Mouse (Mus musculus) embryonic facial prominence, embryonic 13.5 days (tissue): ENCODE results near the gene Fxyd1. TPM values are rescaled to one million over a fixed set of nuclear protein-coding genes. Genes with fewer than 3 reads are reported as not detected.
A peak's percentile ranks its signal among the peaks of the same experiment; 100 is the strongest.

ENCODE experiments used
- ATAC-seq: fragments of 200-750 bp; cut with Nextera tagmentation; 2 replicates; pipeline ENCODE4 v1.8.0; 2017; ENCODE audit warnings: low read depth; ENCODE audit not compliant: insufficient number of reproducible peaks, insufficient read depth, low FRiP score, low TSS enrichment
- H3K27ac ChIP-seq: fragments of 300-500 bp; sonication (generic); 2 replicates; pipeline ENCODE4 v1.5.1; 2015; ENCODE audit warnings: moderate library complexity, mild to moderate bottlenecking, inconsistent platforms
- H3K27me3 ChIP-seq: fragments of 300-500 bp; sonication (generic); 2 replicates; pipeline ENCODE4 v1.6.1; 2015; ENCODE audit warnings: mild to moderate bottlenecking, inconsistent platforms
- H3K36me3 ChIP-seq: fragments of 300-500 bp; sonication (generic); 2 replicates; pipeline ENCODE4 v1.6.1; 2015; ENCODE audit warnings: mild to moderate bottlenecking, inconsistent platforms
- H3K4me1 ChIP-seq: fragments of 300-500 bp; sonication (generic); 2 replicates; pipeline ENCODE4 v1.6.1; 2015; ENCODE audit warnings: inconsistent platforms
- H3K4me2 ChIP-seq: fragments of 300-500 bp; sonication (generic); 2 replicates; pipeline ENCODE4 v1.6.1; 2015; ENCODE audit warnings: moderate library complexity, mild to moderate bottlenecking, inconsistent platforms
- H3K4me3 ChIP-seq: fragments of 300-500 bp; sonication (generic); 2 replicates; pipeline ENCODE4 v1.5.1; 2015; ENCODE audit warnings: mild to moderate bottlenecking, inconsistent platforms
- H3K9ac ChIP-seq: fragments of 300-500 bp; sonication (generic); 2 replicates; pipeline ENCODE4 v1.6.1; 2015; ENCODE audit warnings: mild to moderate bottlenecking, inconsistent platforms
- H3K9me3 ChIP-seq: fragments of 300-500 bp; sonication (generic); 2 replicates; pipeline ENCODE4 v1.6.1; 2016; ENCODE audit warnings: inconsistent platforms
- WGBS: fragments of 180-500 bp; shearing (Covaris S2); methylation state at CpG from one replicate; pipeline ENCODE4 v1.1.7; 2015; ENCODE audit warnings: mixed read lengths; 5-methylcytosine and 5-hydroxymethylcytosine counted together
- polyA plus RNA-seq: library from polyadenylated mRNA; unstranded; fragments of >200 nt; fragmentation: Nextera tagmentation; extraction: Ambion mirVana; gene quantifications from 2 replicates; pipeline ENCODE4 v1.2.1, GENCODE M21; 2015

The Fxyd1 gene
- polyA plus RNA-seq, 1 experiment from 2014 or later = 50.0 TPM

- Histone ChIP-seq H3K9ac (no peak overlapping the region), H3K9me3 (no peaks in the 10 kb centered on the region), H3K36me3 (no peaks in the 10 kb centered on the region), H3K4me2 (no peak overlapping the region), H3K4me1 (peaks cover 30% of the 10 kb centered on the region), H3K27me3 (peaks cover 13% of the 10 kb centered on the region), H3K27ac (no peak overlapping the region), H3K4me3 (no peak overlapping the region)
- ATAC-seq = no peak
- 81% methylated on average over 6 of the region's 6 CpGs for WGBS
These were observed 1.2 kb upstream of the Fxyd1 start for GRCm38 (mm10) chr7:31058211-31058610.

- H3K4me1 ChIP-seq = peaks cover 35% of the 10 kb centered on the region
- H3K27me3 ChIP-seq = peaks cover 18% of the 10 kb centered on the region
- 71% methylated on average over 5 of the region's 5 CpGs for WGBS
- no peak overlapping the region for H3K4me2 ChIP-seq
- no peak overlapping the region for H3K4me3 ChIP-seq
- ATAC-seq = no peak
- no peaks in the 10 kb centered on the region for H3K36me3 ChIP-seq
- H3K9ac ChIP-seq = no peak overlapping the region
- H3K27ac ChIP-seq = no peak overlapping the region
- H3K9me3 ChIP-seq = no peaks in the 10 kb centered on the region
These were observed 731 bp upstream of the Fxyd1 start for GRCm38 (mm10) chr7:31057730-31058129.

GRCm38 (mm10) chr7:31056448-31056847 lies 551 bp downstream of the Fxyd1 start:
- WGBS = 67% methylated on average over 7 of the region's 7 CpGs
- Histone ChIP-seq H3K4me3 (no peak overlapping the region), H3K9me3 (no peaks in the 10 kb centered on the region), H3K27me3 (peaks cover 31% of the 10 kb centered on the region), H3K4me1 (peaks cover 48% of the 10 kb centered on the region), H3K36me3 (no peaks in the 10 kb centered on the region), H3K9ac (no peak overlapping the region), H3K4me2 (no peak overlapping the region), H3K27ac (no peak overlapping the region)
- ATAC-seq = no peak

- H3K4me1 ChIP-seq = peaks cover 53% of the 10 kb centered on the region
- ATAC-seq = no peak
These were observed 1.1 kb downstream of the Fxyd1 start for GRCm38 (mm10) chr7:31055883-31056282.

GRCm38 (mm10) chr7:31055354-31055824 lies 1.6 kb downstream of the Fxyd1 start:
- peaks cover 41% of the 10 kb centered on the region for H3K27me3 ChIP-seq
- peak; percentile 71 for ATAC-seq
- peak overlapping the region; percentile 59 for H3K4me2 ChIP-seq
- H3K36me3 ChIP-seq = no peaks in the 10 kb centered on the region
- H3K9me3 ChIP-seq = no peaks in the 10 kb centered on the region
- peak overlapping the region; percentile 72; the same call in 1 of the 2 replicates for H3K27ac ChIP-seq
- H3K4me1 ChIP-seq = peaks cover 58% of the 10 kb centered on the region
- H3K9ac ChIP-seq = peak overlapping the region; percentile 52
- WGBS = 8% methylated on average over 10 of the region's 10 CpGs
- H3K4me3 ChIP-seq = peak overlapping the region; percentile 29

More at GRCm38 (mm10) chr7:31055883-31056282, 1.1 kb downstream of the Fxyd1 start:
- H3K36me3 ChIP-seq = no peaks in the 10 kb centered on the region
- H3K27me3 ChIP-seq = peaks cover 36% of the 10 kb centered on the region
- no peak overlapping the region for H3K9ac ChIP-seq
- H3K4me3 ChIP-seq = no peak overlapping the region
- no peaks in the 10 kb centered on the region for H3K9me3 ChIP-seq
- peak overlapping the region; percentile 72 for H3K27ac ChIP-seq
- H3K4me2 ChIP-seq = peak overlapping the region; percentile 59; the same call in 1 of the 2 replicates
- 27% methylated on average over 3 of the region's 4 CpGs for WGBS

- Histone ChIP-seq H3K4me2 (peak overlapping the region; percentile 59), H3K9ac (peak overlapping the region; percentile 52), H3K4me1 (peaks cover 64% of the 10 kb centered on the region), H3K27me3 (peaks cover 47% of the 10 kb centered on the region), H3K27ac (peak overlapping the region; percentile 72; the same call in 1 of the 2 replicates), H3K9me3 (no peaks in the 10 kb centered on the region), H3K4me3 (peak overlapping the region; percentile 29), H3K36me3 (no peaks in the 10 kb centered on the region)
- ATAC-seq = no peak
- 46% methylated on average over 11 of the region's 11 CpGs for WGBS
These were observed 2.2 kb downstream of the Fxyd1 start for GRCm38 (mm10) chr7:31054661-31055320.

GRCm38 (mm10) chr7:31053882-31054447 lies 3.0 kb downstream of the Fxyd1 start:
- Histone ChIP-seq H3K9me3 (no peaks in the 10 kb centered on the region), H3K36me3 (no peaks in the 10 kb centered on the region), H3K4me3 (no peak overlapping the region), H3K27ac (no peak overlapping the region), H3K4me2 (peak overlapping the region; percentile 59; the same call in 1 of the 2 replicates), H3K9ac (no peak overlapping the region), H3K4me1 (peaks cover 72% of the 10 kb centered on the region), H3K27me3 (peaks cover 55% of the 10 kb centered on the region)
- ATAC-seq = no peak
- 26% methylated on average over 10 of the region's 10 CpGs for WGBS

GRCm38 (mm10) chr7:31052636-31053434 lies 4.2 kb downstream of the Fxyd1 start:
- H3K27ac ChIP-seq = no peak overlapping the region
- peak overlapping the region; percentile 61 for H3K4me2 ChIP-seq
- peaks cover 72% of the 10 kb centered on the region for H3K4me1 ChIP-seq
- ATAC-seq = 0 out of 2 replicates have a peak, but pooled peaks have one; percentile 12
- no peaks in the 10 kb centered on the region for H3K36me3 ChIP-seq
- H3K9ac ChIP-seq = peak overlapping the region; percentile 49; the same call in 1 of the 2 replicates
- no peaks in the 10 kb centered on the region for H3K9me3 ChIP-seq
- H3K4me3 ChIP-seq = peak overlapping the region; percentile 38
- WGBS = 2% methylated on average over 34 of the region's 34 CpGs
- peaks cover 64% of the 10 kb centered on the region for H3K27me3 ChIP-seq

- no peaks in the 10 kb centered on the region for H3K9me3 ChIP-seq
- peaks cover 72% of the 10 kb centered on the region for H3K4me1 ChIP-seq
- peaks cover 64% of the 10 kb centered on the region for H3K27me3 ChIP-seq
- peak overlapping the region; percentile 38 for H3K4me3 ChIP-seq
- 2% methylated on average over 22 of the region's 22 CpGs for WGBS
- H3K9ac ChIP-seq = peak overlapping the region; percentile 49; the same call in 1 of the 2 replicates
- no peak for ATAC-seq
- no peaks in the 10 kb centered on the region for H3K36me3 ChIP-seq
- no peak overlapping the region for H3K27ac ChIP-seq
- peak overlapping the region; percentile 61 for H3K4me2 ChIP-seq
These were observed 4.8 kb downstream of the Fxyd1 start for GRCm38 (mm10) chr7:31052251-31052635.

GRCm38 (mm10) chr7:31051321-31052021 lies 5.5 kb downstream of the Fxyd1 start, which contains the start of gene Fxyd7:
Gene Fxyd7 (minus strand): TSS chr7:31051467.
- Histone ChIP-seq H3K4me1 (peaks cover 70% of the 10 kb centered on the region), H3K36me3 (no peaks in the 10 kb centered on the region), H3K9me3 (no peaks in the 10 kb centered on the region), H3K9ac (0 out of 2 replicates have a peak within 1 kb of the TSS, but pooled peaks have one; percentile 32), H3K4me3 (peak within 1 kb of the TSS; percentile 38), H3K4me2 (peak within 1 kb of the TSS; percentile 61), H3K27me3 (peaks cover 64% of the 10 kb centered on the region), H3K27ac (no peak within 1 kb of the TSS)
- no peak for ATAC-seq
- 2% methylated on average over 26 of the region's 28 CpGs for WGBS

GRCm38 (mm10) chr7:31050921-31051320 lies 6.1 kb downstream of the Fxyd1 start:
- H3K27me3 ChIP-seq = peaks cover 64% of the 10 kb centered on the region
- H3K4me1 ChIP-seq = peaks cover 66% of the 10 kb centered on the region
- H3K9ac ChIP-seq = 0 out of 2 replicates have a peak overlapping the region, but pooled peaks have one; percentile 32
- H3K9me3 ChIP-seq = no peaks in the 10 kb centered on the region
- H3K27ac ChIP-seq = no peak overlapping the region
- H3K4me2 ChIP-seq = peak overlapping the region; percentile 61
- peak overlapping the region; percentile 38 for H3K4me3 ChIP-seq
- 3% methylated on average over 9 of the region's 9 CpGs for WGBS
- no peaks in the 10 kb centered on the region for H3K36me3 ChIP-seq
- ATAC-seq = no peak
